Mouse (Mus musculus) testis, adult 2 months (tissue): ENCODE results near the gene Smurf1. TPM values are rescaled to one million over a fixed set of nuclear protein-coding genes. Genes with fewer than 3 reads are reported as not detected.

ENCODE experiments used
- H3K27ac ChIP-seq: fragments of 200-500 bp; 2 replicates; pipeline ENCODE4 v1.5.1; 2012; ENCODE audit warnings: low read depth, low read length; ENCODE audit not compliant: control insufficient read depth, insufficient read depth
- H3K27me3 ChIP-seq: fragments of 200-500 bp; 2 replicates; pipeline ENCODE4 v1.6.1; 2012; ENCODE audit warnings: mild to moderate bottlenecking, low read length, moderate library complexity; ENCODE audit not compliant: control insufficient read depth, insufficient read depth
- H3K36me3 ChIP-seq: fragments of 200-500 bp; 2 replicates; pipeline ENCODE4 v1.6.1; 2012; ENCODE audit warnings: mild to moderate bottlenecking, low read length; ENCODE audit not compliant: control insufficient read depth, insufficient read depth
- H3K4me1 ChIP-seq: fragments of 200-500 bp; 2 replicates; pipeline ENCODE4 v1.6.1; 2012; ENCODE audit warnings: low read length; ENCODE audit not compliant: control insufficient read depth, insufficient read depth
- H3K4me3 ChIP-seq: fragments of 200-500 bp; 2 replicates; pipeline ENCODE4 v1.5.1; 2012; ENCODE audit warnings: low read depth, mild to moderate bottlenecking, low read length, moderate library complexity, mixed read lengths; ENCODE audit not compliant: control insufficient read depth
- CTCF ChIP-seq: fragments of 200-500 bp; IDR thresholded peaks from 2 replicates; pipeline ENCODE4 v1.5.1; 2012; ENCODE audit warnings: low read depth, mild to moderate bottlenecking, inconsistent platforms, low read length, moderate library complexity; ENCODE audit not compliant: control insufficient read depth, insufficient read depth, insufficient replicate concordance
- POLR2A ChIP-seq: fragments of 200-500 bp; IDR thresholded peaks from 2 replicates; pipeline ENCODE4 v1.6.1; 2012; ENCODE audit warnings: low read depth, mild to moderate bottlenecking, inconsistent platforms, low read length, moderate library complexity; ENCODE audit not compliant: control insufficient read depth
- polyA plus RNA-seq: library from polyadenylated mRNA; depleted of rRNA; stranded (reverse); fragments of >200 nt; gene quantifications from 2 replicates; pipeline ENCODE4 v1.2.3, GENCODE M21; 2012

Smurf1 gene
- polyA plus RNA-seq, 1 experiment = 30.4 TPM

DNA sequence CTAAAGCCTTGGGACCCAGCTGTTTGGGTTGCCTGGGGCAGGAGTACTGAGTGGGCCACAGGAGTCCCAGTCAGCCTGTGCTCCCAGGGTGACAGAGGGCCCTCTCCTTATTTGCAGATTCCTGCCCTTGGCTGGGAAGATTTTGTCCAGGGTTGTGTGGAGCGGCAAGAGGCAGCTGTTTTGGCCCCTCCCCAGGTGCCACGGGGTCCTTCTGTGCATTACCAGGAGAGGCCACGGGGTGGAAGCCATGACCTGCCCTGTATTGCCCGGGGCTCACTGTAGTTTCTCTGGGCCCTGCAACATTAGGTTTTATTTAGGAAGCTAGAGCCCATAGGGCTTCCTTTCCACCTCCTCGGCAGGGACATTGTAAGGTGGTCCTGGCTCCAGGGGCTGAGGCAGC lies 111.7 kb downstream of the Smurf1 start:
- H3K36me3 ChIP-seq = no peaks in the 10 kb centered on the region; the same call in none of the 2 replicates

DNA sequence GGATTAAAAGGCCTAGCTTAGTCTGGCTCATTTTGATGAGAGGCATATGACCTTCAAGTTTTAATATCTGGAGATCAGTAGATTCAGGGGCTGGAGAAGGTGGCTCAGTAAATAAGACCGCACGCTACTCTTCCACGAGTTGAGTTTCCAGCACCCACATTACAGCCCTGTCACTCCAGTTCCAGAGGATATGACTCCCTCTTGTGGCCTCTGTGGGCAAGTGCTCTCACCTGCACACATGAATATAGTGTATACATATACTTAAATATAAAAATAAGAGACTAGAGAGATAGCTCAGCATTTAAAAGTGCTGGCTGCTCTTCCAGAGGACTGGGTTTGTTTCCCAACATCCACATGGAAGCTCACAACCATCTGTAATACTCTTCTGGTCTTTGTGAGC lies 113.8 kb downstream of the Smurf1 start:
- no peak overlapping the region for H3K27ac ChIP-seq
- H3K4me1 ChIP-seq = no peaks in the 10 kb centered on the region
- TF ChIP-seq CTCF (no peak), POLR2A (no peak)
- H3K36me3 ChIP-seq = no peaks in the 10 kb centered on the region; the same call in none of the 2 replicates
- no peaks in the 10 kb centered on the region for H3K27me3 ChIP-seq
- no peak overlapping the region for H3K4me3 ChIP-seq

More for the DNA sequence above, 111.7 kb downstream of the Smurf1 start:
- no peak overlapping the region for H3K27ac ChIP-seq
- TF ChIP-seq CTCF = no peak
- no peak for TF ChIP-seq POLR2A
- no peak overlapping the region for H3K4me3 ChIP-seq
- H3K27me3 ChIP-seq = no peaks in the 10 kb centered on the region
- H3K4me1 ChIP-seq = no peaks in the 10 kb centered on the region

DNA sequence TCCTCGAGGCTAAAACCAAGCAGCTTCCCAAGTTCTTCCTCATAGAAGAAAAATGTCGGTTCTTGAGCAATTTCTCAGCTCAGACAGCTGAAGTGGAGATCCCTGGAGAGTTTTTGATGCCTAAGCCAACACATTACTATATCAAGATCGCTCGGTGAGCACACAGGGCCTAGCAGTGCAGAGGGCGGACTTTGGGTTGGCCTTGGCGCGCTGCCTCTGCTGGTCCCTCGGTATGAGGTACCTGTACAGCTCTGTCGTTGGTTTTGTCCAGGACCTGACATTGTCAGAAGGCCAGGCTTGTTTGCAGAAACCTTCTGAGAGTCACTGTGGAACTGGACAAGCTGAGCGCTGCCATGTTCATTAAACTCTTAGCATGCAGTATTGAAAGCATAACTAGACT lies 115.7 kb downstream of the Smurf1 start:
- Histone ChIP-seq H3K4me1 (no peaks in the 10 kb centered on the region), H3K27ac (no peak overlapping the region), H3K4me3 (no peak overlapping the region), H3K27me3 (no peaks in the 10 kb centered on the region), H3K36me3 (no peaks in the 10 kb centered on the region; the same call in none of the 2 replicates)
- no peak for TF ChIP-seq POLR2A
- no peak for TF ChIP-seq CTCF

DNA sequence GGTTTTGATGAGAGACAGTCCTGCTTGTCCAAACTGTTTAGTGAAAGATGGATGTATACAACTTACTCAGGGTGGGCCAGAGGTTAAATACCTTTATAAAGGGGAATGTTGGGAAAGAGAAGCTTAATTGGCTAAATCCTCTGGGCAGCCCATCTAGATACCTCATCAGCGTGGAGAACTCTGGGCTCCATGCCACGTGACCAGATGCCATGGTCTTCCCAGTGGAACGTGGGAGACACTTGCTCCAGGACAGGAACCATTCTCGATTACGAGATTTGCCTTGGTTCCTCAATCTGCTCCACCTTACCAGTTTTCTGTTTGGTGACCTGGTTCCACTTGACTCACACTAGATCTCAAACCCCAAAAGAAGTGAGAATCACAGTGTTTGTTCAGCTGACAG lies 116.9 kb downstream of the Smurf1 start:
- H3K4me3 ChIP-seq = no peak overlapping the region
- no peak overlapping the region for H3K27ac ChIP-seq
- no peaks in the 10 kb centered on the region for H3K4me1 ChIP-seq
- no peak for TF ChIP-seq CTCF
- no peak for TF ChIP-seq POLR2A
- H3K36me3 ChIP-seq = no peaks in the 10 kb centered on the region; the same call in none of the 2 replicates
- H3K27me3 ChIP-seq = no peaks in the 10 kb centered on the region

DNA sequence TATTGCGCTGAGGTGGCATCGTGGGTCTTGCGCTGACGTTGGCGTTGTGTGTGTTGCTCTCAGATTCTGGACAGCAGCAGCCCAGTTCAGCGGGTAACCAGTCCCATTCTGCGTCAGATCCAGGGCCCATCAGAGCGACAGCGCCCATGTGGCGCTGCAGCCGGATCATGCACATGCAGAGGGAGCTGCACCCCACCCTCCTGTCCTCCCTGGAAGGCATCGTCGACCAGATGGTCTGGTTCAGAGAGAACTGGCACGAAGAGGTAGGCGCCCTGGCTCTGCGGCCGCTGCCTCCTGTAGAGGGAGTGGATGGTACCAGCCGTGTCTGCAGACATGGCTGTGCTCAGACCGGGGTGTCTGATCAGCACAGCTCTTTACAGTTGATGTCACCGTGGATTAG lies 120.3 kb downstream of the Smurf1 start:
- Histone ChIP-seq H3K4me1 (no peaks in the 10 kb centered on the region), H3K36me3 (peaks cover 1% of the 10 kb centered on the region), H3K27me3 (no peaks in the 10 kb centered on the region), H3K27ac (no peak overlapping the region), H3K4me3 (no peak overlapping the region)
- no peak for TF ChIP-seq POLR2A
- no peak for TF ChIP-seq CTCF

DNA sequence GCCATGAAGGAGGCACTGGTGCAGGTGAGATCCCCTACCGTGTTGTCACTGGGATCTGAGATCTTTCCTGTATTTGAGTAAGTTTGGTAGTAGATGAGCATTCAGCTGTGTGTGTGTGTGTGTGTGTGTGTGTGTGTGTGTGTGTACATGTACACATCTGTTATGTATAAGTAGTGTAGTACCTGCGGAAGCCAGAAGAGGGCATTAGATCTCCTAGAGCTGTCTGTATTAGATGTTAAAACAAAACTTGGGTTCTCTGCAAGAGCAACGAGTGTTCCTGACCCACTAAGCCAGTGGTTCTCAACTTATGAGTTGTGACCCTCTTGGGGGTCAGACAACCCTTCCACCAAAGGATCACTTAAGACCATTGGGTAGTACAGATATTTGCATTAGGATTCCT lies 129.5 kb downstream of the Smurf1 start:
- TF ChIP-seq POLR2A (no peak), CTCF (no peak)

GRCm38 (mm10) chr5:144831840-144832469 lies 133.7 kb downstream of the Smurf1 start:
- Histone ChIP-seq H3K27me3 (no peaks in the 10 kb centered on the region), H3K36me3 (peaks cover 7% of the 10 kb centered on the region), H3K4me1 (no peaks in the 10 kb centered on the region), H3K4me3 (no peak overlapping the region), H3K27ac (no peak overlapping the region)
- no peak for TF ChIP-seq CTCF
- TF ChIP-seq POLR2A = no peak

More for the DNA sequence above, 129.5 kb downstream of the Smurf1 start:
- H3K4me3 ChIP-seq = no peak overlapping the region
- no peaks in the 10 kb centered on the region for H3K27me3 ChIP-seq
- H3K36me3 ChIP-seq = peaks cover 1% of the 10 kb centered on the region
- H3K27ac ChIP-seq = no peak overlapping the region
- H3K4me1 ChIP-seq = no peaks in the 10 kb centered on the region
